Mouse (Mus musculus): ENCODE data around the gene Cyp2b19. TPM values are rescaled to one million over a fixed set of nuclear protein-coding genes. Genes with fewer than 3 reads are reported as not detected.

Cyp2b19 gene
- polyA plus RNA-seq, 1 experiment from 2014 or later: 1.1 TPM

DNA sequence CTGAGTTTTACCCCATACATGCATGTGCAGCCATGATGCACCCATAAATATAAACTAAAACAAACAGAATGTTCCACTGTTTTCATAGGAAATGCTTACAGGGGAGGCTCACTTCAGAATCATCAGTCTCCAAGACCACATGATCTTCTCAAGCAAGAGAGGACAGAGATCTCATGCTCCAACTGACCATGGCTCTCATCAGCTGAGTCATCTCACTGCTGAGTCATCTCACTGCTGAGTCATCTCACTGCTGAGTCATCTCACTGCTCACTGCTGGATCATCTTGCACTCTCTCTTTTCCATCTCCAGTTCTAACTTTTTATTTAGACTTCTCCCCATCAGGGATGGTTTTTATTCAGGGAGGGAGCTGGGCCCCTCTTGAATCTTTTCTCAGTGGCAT lies 43.2 kb downstream of the Cyp2b19 start:
- Histone ChIP-seq H3K9me3 (ENCODE audit: control insufficient read depth, low read length) (no peaks in the 10 kb centered on the region), H3K4me2 (ENCODE audit: low read depth, low read length) (no peak overlapping the region), H3K27me3 (replicated peaks; ENCODE audit: control insufficient read depth, insufficient read depth, low read length) (no peaks in the 10 kb centered on the region), H3K36me3 (ENCODE audit: control insufficient read depth, insufficient read depth, low read length) (no peaks in the 10 kb centered on the region), H3K4me1 (ENCODE audit: control insufficient read depth, insufficient read depth, low read length) (no peaks in the 10 kb centered on the region), H3K27ac (replicated peaks; ENCODE audit: low read depth, low read length) (no peak overlapping the region), H3K9ac (ENCODE audit: low read depth, low read length) (no peak overlapping the region), H3K4me3 (ENCODE audit: low read depth, low read length) (no peak overlapping the region)
- no peak for DNase-seq (ENCODE audit: low spot score)
- ATAC-seq (ENCODE audit: low read depth): no peak

DNA sequence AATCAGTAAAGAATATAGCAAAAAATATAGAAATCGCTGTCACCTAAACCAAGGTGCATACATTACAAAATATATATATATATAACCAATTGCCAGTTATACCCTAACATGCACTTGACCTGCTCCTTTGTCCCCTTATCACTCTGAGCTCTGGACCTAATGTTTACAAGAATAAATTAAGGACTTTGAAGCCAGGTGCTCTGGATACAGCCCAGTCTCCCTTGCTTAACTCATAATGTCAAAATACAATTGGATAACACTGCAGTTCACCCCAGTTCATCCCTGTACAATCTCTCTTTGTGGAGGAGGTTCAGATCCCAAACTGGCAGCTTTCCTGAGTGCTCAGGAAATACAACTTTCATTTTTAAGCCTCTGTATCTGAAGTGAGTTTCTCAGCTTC lies 44.1 kb downstream of the Cyp2b19 start:
- ATAC-seq (ENCODE audit: low read depth) (no peak), DNase-seq (ENCODE audit: low spot score) (no peak)
- H3K4me2 ChIP-seq (ENCODE audit: low read depth, low read length): no peak overlapping the region
- H3K4me3 ChIP-seq (ENCODE audit: low read depth, low read length): no peak overlapping the region
- WGBS: 89% methylated on average over 1 of the region's 1 CpGs
- no peak overlapping the region for H3K27ac ChIP-seq (replicated peaks; ENCODE audit: low read depth, low read length)
- H3K27me3 ChIP-seq (replicated peaks; ENCODE audit: control insufficient read depth, insufficient read depth, low read length): no peaks in the 10 kb centered on the region
- H3K36me3 ChIP-seq (ENCODE audit: control insufficient read depth, insufficient read depth, low read length): no peaks in the 10 kb centered on the region
- no peaks in the 10 kb centered on the region for H3K4me1 ChIP-seq (ENCODE audit: control insufficient read depth, insufficient read depth, low read length)
- H3K9ac ChIP-seq (ENCODE audit: low read depth, low read length): no peak overlapping the region
- no peaks in the 10 kb centered on the region for H3K9me3 ChIP-seq (ENCODE audit: control insufficient read depth, low read length)

DNA sequence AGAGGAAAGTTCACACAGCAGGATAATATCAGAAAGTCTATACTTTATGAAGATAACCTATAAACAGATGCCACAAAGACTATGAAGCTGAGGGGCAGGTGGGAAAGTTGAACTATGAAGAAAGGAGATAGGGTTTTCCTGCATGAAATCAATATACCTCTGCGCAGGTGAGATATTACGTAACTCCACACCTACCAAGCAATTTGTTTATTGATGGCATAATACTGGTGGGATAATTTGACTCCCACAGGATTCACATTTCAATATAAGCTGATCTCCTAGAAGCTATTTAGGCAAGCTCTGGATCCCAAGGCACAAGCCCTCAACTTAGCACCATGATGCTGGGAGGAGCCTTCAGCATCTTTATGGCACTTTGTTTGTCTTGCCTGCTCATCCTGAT lies 51.6 kb downstream of the Cyp2b19 start, which contains the start of gene Cyp2g1:
Gene Cyp2g1, plus strand, starts transcription at position 301 of the 400 bp plus-strand sequence.
- WGBS: 90% methylated on average over 2 of the region's 2 CpGs
- DNase-seq (ENCODE audit: low spot score) (no peak), ATAC-seq (ENCODE audit: low read depth) (no peak)
- H3K27me3 ChIP-seq (replicated peaks; ENCODE audit: control insufficient read depth, insufficient read depth, low read length): no peaks in the 10 kb centered on the region
- no peak within 1 kb of the TSS for H3K9ac ChIP-seq (ENCODE audit: low read depth, low read length)
- no peak within 1 kb of the TSS for H3K4me3 ChIP-seq (ENCODE audit: low read depth, low read length)
- no peak within 1 kb of the TSS for H3K4me2 ChIP-seq (ENCODE audit: low read depth, low read length)
- H3K9me3 ChIP-seq (ENCODE audit: control insufficient read depth, low read length): no peaks in the 10 kb centered on the region
- H3K4me1 ChIP-seq (ENCODE audit: control insufficient read depth, insufficient read depth, low read length): no peaks in the 10 kb centered on the region
- no peaks in the 10 kb centered on the region for H3K36me3 ChIP-seq (ENCODE audit: control insufficient read depth, insufficient read depth, low read length)
- no peak within 1 kb of the TSS for H3K27ac ChIP-seq (replicated peaks; ENCODE audit: low read depth, low read length)

Other genes with a start within 250 kb of the Cyp2b19 start
- not detected in 2 replicates for gene Nlrp9a, start 222.1 kb upstream of the Cyp2b19 start, polyA plus RNA-seq (2014; fragmentation: Nextera tagmentation; extraction: Ambion mirVana)
- gene Vmn1r185, start 138.7 kb upstream of the Cyp2b19 start, polyA plus RNA-seq (2014; fragmentation: Nextera tagmentation; extraction: Ambion mirVana): 0.15 TPM in 1 of 2 replicates, not detected in the other
- not detected in 2 replicates for gene Cyp2b23, start 70.7 kb upstream of the Cyp2b19 start, polyA plus RNA-seq (2014; fragmentation: Nextera tagmentation; extraction: Ambion mirVana)
- 4.6 and 6.1 TPM in 2 replicates for gene Cyp2g1, start 51.8 kb downstream of the Cyp2b19 start, polyA plus RNA-seq (2014; fragmentation: Nextera tagmentation; extraction: Ambion mirVana)
- gene Cyp2a5, start 78.2 kb downstream of the Cyp2b19 start, polyA plus RNA-seq (2014; fragmentation: Nextera tagmentation; extraction: Ambion mirVana): 1.1 and 3.5 TPM in 2 replicates
- not detected in 2 replicates for gene Cyp2a22, start 182.2 kb downstream of the Cyp2b19 start, polyA plus RNA-seq (2014; fragmentation: Nextera tagmentation; extraction: Ambion mirVana)